Mouse (Mus musculus): ENCODE measurements around the gene Cyp2c23.

Cyp2c23 gene

GRCm38 (mm10) chr19:44028972-44029371 lies at the start of gene Cyp2c23:
Gene Cyp2c23, minus strand, starts transcription at chr19:44029208.
- no peak for DNase-seq (ENCODE audit: extremely low read depth, low read depth)

- no peak for DNase-seq (ENCODE audit: extremely low read depth, low read depth)
Observed at GRCm38 (mm10) chr19:44077024-44077423, 48.0 kb upstream of the Cyp2c23 start.

GRCm38 (mm10) chr19:44076457-44076856 lies 47.4 kb upstream of the Cyp2c23 start:
- DNase-seq (ENCODE audit: extremely low read depth, low read depth): no peak

- DNase-seq (ENCODE audit: extremely low read depth, low read depth): no peak
Observed at GRCm38 (mm10) chr19:44074986-44075385, 46.0 kb upstream of the Cyp2c23 start.

GRCm38 (mm10) chr19:44071166-44071565 lies 42.2 kb upstream of the Cyp2c23 start:
- no peak for DNase-seq (ENCODE audit: extremely low read depth, low read depth)

GRCm38 (mm10) chr19:44069914-44070232 lies 40.9 kb upstream of the Cyp2c23 start:
- no peak for DNase-seq (ENCODE audit: extremely low read depth, low read depth)

GRCm38 (mm10) chr19:44069121-44069913 lies 40.3 kb upstream of the Cyp2c23 start, which contains the start of gene Erlin1:
Gene Erlin1, minus strand, starts transcription at chr19:44069785.
- peak; percentile 60 for DNase-seq (ENCODE audit: extremely low read depth, low read depth)

GRCm38 (mm10) chr19:44068232-44068631 lies 39.2 kb upstream of the Cyp2c23 start:
- peak; percentile 26 for DNase-seq (ENCODE audit: extremely low read depth, low read depth)

- no peak for DNase-seq (ENCODE audit: extremely low read depth, low read depth)
Observed at GRCm38 (mm10) chr19:44067323-44068049, 38.5 kb upstream of the Cyp2c23 start.

GRCm38 (mm10) chr19:44064734-44065133 lies 35.7 kb upstream of the Cyp2c23 start:
- no peak for DNase-seq (ENCODE audit: extremely low read depth, low read depth)

- DNase-seq (ENCODE audit: extremely low read depth, low read depth): no peak
Observed at GRCm38 (mm10) chr19:44063773-44064172, 34.8 kb upstream of the Cyp2c23 start.

GRCm38 (mm10) chr19:44060226-44060625 lies 31.2 kb upstream of the Cyp2c23 start:
- no peak for DNase-seq (ENCODE audit: extremely low read depth, low read depth)

- DNase-seq (ENCODE audit: extremely low read depth, low read depth): no peak
Observed at GRCm38 (mm10) chr19:44055173-44055826, 26.3 kb upstream of the Cyp2c23 start.

GRCm38 (mm10) chr19:44050388-44050787 lies 21.4 kb upstream of the Cyp2c23 start:
- no peak for DNase-seq (ENCODE audit: extremely low read depth, low read depth)

- DNase-seq (ENCODE audit: extremely low read depth, low read depth): no peak
Observed at GRCm38 (mm10) chr19:44049282-44049681, 20.3 kb upstream of the Cyp2c23 start.

- peak; percentile 55 for DNase-seq (ENCODE audit: extremely low read depth, low read depth)
Observed at GRCm38 (mm10) chr19:44045847-44046246, 16.8 kb upstream of the Cyp2c23 start.

- no peak for DNase-seq (ENCODE audit: extremely low read depth, low read depth)
Observed at GRCm38 (mm10) chr19:44042121-44042520, 13.1 kb upstream of the Cyp2c23 start.

GRCm38 (mm10) chr19:44033396-44033795 lies 4.4 kb upstream of the Cyp2c23 start:
- DNase-seq (ENCODE audit: extremely low read depth, low read depth): no peak

- no peak for DNase-seq (ENCODE audit: extremely low read depth, low read depth)
Observed at GRCm38 (mm10) chr19:44032046-44032744, 3.2 kb upstream of the Cyp2c23 start.

GRCm38 (mm10) chr19:44030024-44030423 lies 1.0 kb upstream of the Cyp2c23 start:
- no peak for DNase-seq (ENCODE audit: extremely low read depth, low read depth)

GRCm38 (mm10) chr19:44026956-44027530 lies 2.0 kb downstream of the Cyp2c23 start:
- no peak for DNase-seq (ENCODE audit: extremely low read depth, low read depth)

Data from MEL-GATA-1-ER (cell line).